Mouse (Mus musculus) G1E (cell line): ENCODE data around the gene Herpud2.

ENCODE experiments used
- CTCF ChIP-seq: IDR thresholded peaks from 2 replicates; pipeline ENCODE4 v1.5.1; 2012; ENCODE audit warnings: low read depth, low read length, inconsistent platforms, mixed read lengths
- GATA1 ChIP-seq: IDR thresholded peaks from 2 replicates; pipeline ENCODE4 v1.6.1; 2012; ENCODE audit warnings: borderline replicate concordance, low read length, inconsistent platforms, mixed read lengths
- GATA2 ChIP-seq: IDR thresholded peaks from 2 replicates; pipeline ENCODE4 v1.6.1; 2012; ENCODE audit warnings: low read depth, low read length, inconsistent platforms, borderline replicate concordance
- TAL1 ChIP-seq: conservative IDR thresholded peaks from 2 replicates; pipeline ENCODE4 v1.6.1; 2012; ENCODE audit warnings: low read depth, low read length, inconsistent platforms, mixed read lengths

- TF ChIP-seq CTCF (no peak), GATA1 (no peak), TAL1 (no peak), GATA2 (no peak)
These were observed 23.0 kb upstream of the Herpud2 start for GRCm38 (mm10) chr9:25174614-25175013.
